Mouse (Mus musculus): ENCODE measurements at regions not wholly inside any gene's neighbourhood (a gene's known extent, or its start where the extent isn't known, plus 50 kb on each side); places are given as distances from the start of the nearest gene placed in this dataset.

- 63% methylated on average over 6 of the region's 6 CpGs for WGBS (ENCODE audit: insufficient replicate concordance)
- H3K4me2 ChIP-seq (ENCODE audit: low read depth) = no peak overlapping the region
- TF ChIP-seq EP300 (IDR thresholded peaks at IDR 0.05; ENCODE audit: low read depth) (no peak), CTCF (IDR thresholded peaks at IDR 0.05; ENCODE audit: low read depth) (no peak)
- H3K9ac ChIP-seq (replicated peaks) = no peak overlapping the region
- H3K27me3 ChIP-seq (ENCODE audit: control insufficient read depth, insufficient read depth, low read length) = no peaks in the 10 kb centered on the region
- no peak overlapping the region for H3K4me3 ChIP-seq (ENCODE audit: insufficient read depth in 1 of 2, low read depth in 2 of 2, low read length in 2 of 2)
- H3K27ac ChIP-seq = no peak overlapping the region
- H3K36me3 ChIP-seq (replicated peaks; ENCODE audit: control insufficient read depth, insufficient read depth, low read depth) = no peaks in the 10 kb centered on the region
- ATAC-seq (ENCODE audit: insufficient read depth) = no peak
- DNase-seq (ENCODE audit: low read depth in 3 of 3, low spot score in 3 of 3) = no peak
- H3K4me1 ChIP-seq (replicated peaks; ENCODE audit: control insufficient read depth in 2 of 2, insufficient read depth in 2 of 2, low read length in 1 of 2) = no peaks in the 10 kb centered on the region
- no peaks in the 10 kb centered on the region for H3K9me3 ChIP-seq (ENCODE audit: control insufficient read depth, low read length)
Observed at GRCm38 (mm10) chr13:90245997-90246765, 156.8 kb upstream of the Xrcc4 start.

- Histone ChIP-seq H3K4me2 (ENCODE audit: low read depth) (no peak overlapping the region), H3K4me1 (replicated peaks; ENCODE audit: control insufficient read depth in 2 of 2, insufficient read depth in 2 of 2, low read length in 1 of 2) (no peaks in the 10 kb centered on the region), H3K9ac (replicated peaks) (no peak overlapping the region), H3K36me3 (replicated peaks; ENCODE audit: control insufficient read depth, insufficient read depth, low read depth) (no peaks in the 10 kb centered on the region), H3K4me3 (ENCODE audit: insufficient read depth in 1 of 2, low read depth in 2 of 2, low read length in 2 of 2) (no peak overlapping the region), H3K27me3 (ENCODE audit: control insufficient read depth, insufficient read depth, low read length) (no peaks in the 10 kb centered on the region), H3K27ac (no peak overlapping the region), H3K9me3 (ENCODE audit: control insufficient read depth, low read length) (no peaks in the 10 kb centered on the region)
- ATAC-seq (ENCODE audit: insufficient read depth) (no peak), DNase-seq (ENCODE audit: low read depth in 3 of 3, low spot score in 3 of 3) (no peak)
- WGBS (ENCODE audit: insufficient replicate concordance) = 47% methylated on average over 4 of the region's 4 CpGs
- TF ChIP-seq EP300 (IDR thresholded peaks at IDR 0.05; ENCODE audit: low read depth) = no peak
- TF ChIP-seq CTCF (IDR thresholded peaks at IDR 0.05; ENCODE audit: low read depth) = no peak
Observed at GRCm38 (mm10) chr13:90238331-90238730, 148.9 kb upstream of the Xrcc4 start.

GRCm38 (mm10) chr13:90233986-90234385, 144.6 kb upstream of the Xrcc4 start:
- WGBS (ENCODE audit: insufficient replicate concordance) = 27% methylated on average over 1 of the region's 1 CpGs
- no peak for ATAC-seq (ENCODE audit: insufficient read depth)

GRCm38 (mm10) chr13:90233561-90233960, 144.2 kb upstream of the Xrcc4 start:
- WGBS (ENCODE audit: insufficient replicate concordance) = 20% methylated on average over 3 of the region's 3 CpGs
- no peak for ATAC-seq (ENCODE audit: insufficient read depth)

More at GRCm38 (mm10) chr13:90233986-90234385, 144.6 kb upstream of the Xrcc4 start:
- no peak for TF ChIP-seq CTCF (IDR thresholded peaks at IDR 0.05; ENCODE audit: low read depth)
- no peak for TF ChIP-seq EP300 (IDR thresholded peaks at IDR 0.05; ENCODE audit: low read depth)
- no peak for DNase-seq (ENCODE audit: low read depth in 3 of 3, low spot score in 3 of 3)
- Histone ChIP-seq H3K27me3 (ENCODE audit: control insufficient read depth, insufficient read depth, low read length) (no peaks in the 10 kb centered on the region), H3K9ac (replicated peaks) (no peak overlapping the region), H3K36me3 (replicated peaks; ENCODE audit: control insufficient read depth, insufficient read depth, low read depth) (no peaks in the 10 kb centered on the region), H3K9me3 (ENCODE audit: control insufficient read depth, low read length) (no peaks in the 10 kb centered on the region), H3K4me3 (ENCODE audit: insufficient read depth in 1 of 2, low read depth in 2 of 2, low read length in 2 of 2) (no peak overlapping the region), H3K4me1 (replicated peaks; ENCODE audit: control insufficient read depth in 2 of 2, insufficient read depth in 2 of 2, low read length in 1 of 2) (no peaks in the 10 kb centered on the region), H3K4me2 (ENCODE audit: low read depth) (no peak overlapping the region), H3K27ac (no peak overlapping the region)

GRCm38 (mm10) chr13:90229106-90229505, 139.7 kb upstream of the Xrcc4 start:
- H3K27me3 ChIP-seq (ENCODE audit: control insufficient read depth, insufficient read depth, low read length) = no peaks in the 10 kb centered on the region
- no peaks in the 10 kb centered on the region for H3K9me3 ChIP-seq (ENCODE audit: control insufficient read depth, low read length)
- WGBS (ENCODE audit: insufficient replicate concordance) = 72% methylated on average over 2 of the region's 2 CpGs
- no peak for DNase-seq (ENCODE audit: low read depth in 3 of 3, low spot score in 3 of 3)
- H3K36me3 ChIP-seq (replicated peaks; ENCODE audit: control insufficient read depth, insufficient read depth, low read depth) = no peaks in the 10 kb centered on the region
- TF ChIP-seq CTCF (IDR thresholded peaks at IDR 0.05; ENCODE audit: low read depth) (no peak), EP300 (IDR thresholded peaks at IDR 0.05; ENCODE audit: low read depth) (no peak)
- no peak overlapping the region for H3K27ac ChIP-seq
- H3K4me1 ChIP-seq (replicated peaks; ENCODE audit: control insufficient read depth in 2 of 2, insufficient read depth in 2 of 2, low read length in 1 of 2) = no peaks in the 10 kb centered on the region
- ATAC-seq (ENCODE audit: insufficient read depth) = no peak
- no peak overlapping the region for H3K9ac ChIP-seq (replicated peaks)
- H3K4me3 ChIP-seq (ENCODE audit: insufficient read depth in 1 of 2, low read depth in 2 of 2, low read length in 2 of 2) = no peak overlapping the region
- no peak overlapping the region for H3K4me2 ChIP-seq (ENCODE audit: low read depth)

More at GRCm38 (mm10) chr13:90233561-90233960, 144.2 kb upstream of the Xrcc4 start:
- Histone ChIP-seq H3K9ac (replicated peaks) (no peak overlapping the region), H3K4me1 (replicated peaks; ENCODE audit: control insufficient read depth in 2 of 2, insufficient read depth in 2 of 2, low read length in 1 of 2) (no peaks in the 10 kb centered on the region), H3K4me2 (ENCODE audit: low read depth) (no peak overlapping the region), H3K36me3 (replicated peaks; ENCODE audit: control insufficient read depth, insufficient read depth, low read depth) (no peaks in the 10 kb centered on the region), H3K4me3 (ENCODE audit: insufficient read depth in 1 of 2, low read depth in 2 of 2, low read length in 2 of 2) (no peak overlapping the region), H3K9me3 (ENCODE audit: control insufficient read depth, low read length) (no peaks in the 10 kb centered on the region), H3K27me3 (ENCODE audit: control insufficient read depth, insufficient read depth, low read length) (no peaks in the 10 kb centered on the region), H3K27ac (no peak overlapping the region)
- DNase-seq (ENCODE audit: low read depth in 3 of 3, low spot score in 3 of 3) = no peak
- TF ChIP-seq EP300 (IDR thresholded peaks at IDR 0.05; ENCODE audit: low read depth) = no peak
- TF ChIP-seq CTCF (IDR thresholded peaks at IDR 0.05; ENCODE audit: low read depth) = no peak

Data from liver, embryonic 14.5 days (tissue).